Mouse (Mus musculus) intestine, embryonic 14.5 days (tissue): ENCODE results near the gene Prkce. TPM values are rescaled to one million over a fixed set of nuclear protein-coding genes. Genes with fewer than 3 reads are reported as not detected.

Experiments used
- ATAC-seq: fragments of 200-750 bp; cut with Nextera tagmentation; replicated peaks from 2 replicates; pipeline ENCODE4 v1.8.0; 2017; ENCODE audit warnings: low read depth, moderate number of reproducible peaks, moderate TSS enrichment, moderate library complexity; ENCODE audit not compliant: low FRiP score, low TSS enrichment
- DNase-seq: peaks from one replicate; pipeline ENCODE4 v3.0.0-alpha.2; 2018; ENCODE audit warnings: low spot score
- H3K27ac ChIP-seq: fragments of 300-500 bp; sonication (generic); 2 replicates; pipeline ENCODE4 v1.5.1; 2014; ENCODE audit warnings: low read depth, mild to moderate bottlenecking, control low read depth
- H3K27me3 ChIP-seq: fragments of 300-500 bp; sonication (generic); replicated peaks from 2 replicates; pipeline ENCODE4 v1.6.1; 2014; ENCODE audit warnings: low read length, control low read depth; ENCODE audit not compliant: control insufficient read depth, insufficient read depth
- H3K36me3 ChIP-seq: fragments of 300-500 bp; sonication (generic); 2 replicates; pipeline ENCODE4 v1.6.1; 2014; ENCODE audit warnings: low read length, control low read depth; ENCODE audit not compliant: control insufficient read depth, insufficient read depth
- H3K4me1 ChIP-seq: fragments of 300-500 bp; sonication (generic); replicated peaks from 2 replicates; pipeline ENCODE4 v1.6.1; 2014; ENCODE audit warnings: low read length, control low read depth, mixed read lengths; ENCODE audit not compliant: control insufficient read depth, insufficient read depth
- H3K4me2 ChIP-seq: fragments of 300-500 bp; sonication (generic); 2 replicates; pipeline ENCODE4 v1.6.1; 2014; ENCODE audit warnings: low read length
- H3K4me3 ChIP-seq: fragments of 300-500 bp; sonication (generic); 2 replicates; pipeline ENCODE4 v1.5.1; 2014; ENCODE audit warnings: low read depth, low read length, control low read depth, mixed read lengths
- H3K9ac ChIP-seq: fragments of 300-500 bp; sonication (generic); 2 replicates; pipeline ENCODE4 v1.6.1; 2014; ENCODE audit warnings: mild to moderate bottlenecking, low read length
- H3K9me3 ChIP-seq: fragments of 300-500 bp; sonication (generic); 2 replicates; pipeline ENCODE4 v1.6.1; 2016; ENCODE audit warnings: low read length, control low read depth; ENCODE audit not compliant: control insufficient read depth
- WGBS: fragments of 180-500 bp; shearing (Covaris S2); extraction: QIAGEN DNeasy Blood & Tissue Kit; methylation state at CpG from one replicate; pipeline ENCODE4 v1.1.7; 2014; 5-methylcytosine and 5-hydroxymethylcytosine counted together
- polyA plus RNA-seq: library from polyadenylated mRNA; unstranded; fragments of >200 nt; fragmentation: Nextera tagmentation; extraction: Ambion mirVana; gene quantifications from 2 replicates; pipeline ENCODE4 v1.2.1, GENCODE M21; 2014

The Prkce gene
- polyA plus RNA-seq, 1 experiment from 2014 or later, result 7.5 TPM

DNA sequence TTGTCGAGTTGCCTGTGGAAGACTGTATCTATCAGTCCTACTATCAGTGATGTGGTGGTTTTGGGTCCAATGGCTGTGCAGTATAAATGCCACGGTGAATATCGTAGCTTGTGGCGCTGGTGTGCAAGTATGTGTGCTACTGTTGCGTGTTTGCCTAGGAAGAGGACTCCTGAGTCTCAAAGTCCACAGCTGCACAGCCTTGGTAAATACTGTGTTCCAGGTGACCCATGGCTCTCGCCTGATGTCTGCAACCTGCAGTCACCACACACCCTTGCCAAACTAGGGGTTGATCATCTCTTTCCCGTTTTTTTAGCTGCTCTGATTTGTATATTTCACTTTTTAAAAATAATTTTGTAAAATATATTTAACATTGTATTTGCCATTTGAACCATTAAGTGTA, 273.5 kb downstream of the Prkce start:
- H3K4me3 ChIP-seq, result no peak overlapping the region
- DNase-seq (no peak), ATAC-seq (no peak)
- H3K4me2 ChIP-seq, result no peak overlapping the region
- no peak overlapping the region for H3K27ac ChIP-seq
- no peaks in the 10 kb centered on the region for H3K27me3 ChIP-seq
- H3K9ac ChIP-seq, result no peak overlapping the region
- WGBS, result 82% methylated on average over 7 of the region's 7 CpGs
- peaks cover 17% of the 10 kb centered on the region for H3K4me1 ChIP-seq
- H3K36me3 ChIP-seq, result no peaks in the 10 kb centered on the region
- H3K9me3 ChIP-seq, result no peaks in the 10 kb centered on the region

GRCm38 (mm10) chr17:86443886-86444285, 276.3 kb downstream of the Prkce start:
- Histone ChIP-seq H3K9ac (no peak overlapping the region), H3K9me3 (0 out of 2 replicates have a peak, but pooled peaks cover 3% of the 10 kb centered on the region), H3K4me1 (peaks cover 10% of the 10 kb centered on the region), H3K4me3 (no peak overlapping the region), H3K27ac (no peak overlapping the region), H3K36me3 (no peaks in the 10 kb centered on the region), H3K4me2 (no peak overlapping the region), H3K27me3 (no peaks in the 10 kb centered on the region)
- ATAC-seq (no peak), DNase-seq (no peak)
- 75% methylated on average over 7 of the region's 7 CpGs for WGBS

GRCm38 (mm10) chr17:86444578-86445419, 277.2 kb downstream of the Prkce start:
- Histone ChIP-seq H3K4me2 (peak overlapping the region; percentile 22; the same call in 1 of the 2 replicates), H3K9me3 (0 out of 2 replicates have a peak, but pooled peaks cover 3% of the 10 kb centered on the region), H3K4me1 (peaks cover 10% of the 10 kb centered on the region), H3K27ac (no peak overlapping the region), H3K27me3 (no peaks in the 10 kb centered on the region), H3K4me3 (no peak overlapping the region), H3K36me3 (no peaks in the 10 kb centered on the region), H3K9ac (no peak overlapping the region)
- WGBS, result 39% methylated on average over 15 of the region's 15 CpGs
- ATAC-seq (peak; percentile 92), DNase-seq (peak; percentile 97)

GRCm38 (mm10) chr17:86445420-86445720, 277.8 kb downstream of the Prkce start:
- 87% methylated on average over 3 of the region's 3 CpGs for WGBS
- Histone ChIP-seq H3K4me1 (peaks cover 10% of the 10 kb centered on the region), H3K36me3 (no peaks in the 10 kb centered on the region), H3K27ac (no peak overlapping the region), H3K27me3 (no peaks in the 10 kb centered on the region), H3K4me2 (no peak overlapping the region), H3K4me3 (no peak overlapping the region), H3K9ac (no peak overlapping the region), H3K9me3 (0 out of 2 replicates have a peak, but pooled peaks cover 3% of the 10 kb centered on the region)
- ATAC-seq (no peak), DNase-seq (no peak)

DNA sequence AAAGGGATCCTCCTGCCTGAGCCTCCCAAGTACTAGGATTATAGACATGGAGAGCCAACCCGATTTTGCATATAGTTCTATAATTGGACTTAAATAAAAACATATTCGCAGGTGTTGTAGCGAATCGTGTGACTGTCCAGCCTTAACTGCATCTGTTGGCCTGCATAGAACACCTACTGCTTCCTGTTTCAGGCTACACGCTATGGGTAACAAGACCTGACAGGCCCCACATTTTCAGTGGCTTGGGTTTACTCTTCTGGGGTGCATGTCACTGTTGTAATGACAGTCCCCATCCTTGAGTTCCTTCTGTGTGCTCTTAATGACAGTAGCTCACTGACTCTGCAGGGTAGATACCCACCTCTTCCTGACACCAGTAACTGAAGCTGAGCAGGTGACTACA, 278.3 kb downstream of the Prkce start:
- H3K27me3 ChIP-seq, result no peaks in the 10 kb centered on the region
- H3K4me2 ChIP-seq, result no peak overlapping the region
- DNase-seq (no peak), ATAC-seq (no peak)
- no peaks in the 10 kb centered on the region for H3K36me3 ChIP-seq
- H3K9ac ChIP-seq, result no peak overlapping the region
- 0 out of 2 replicates have a peak, but pooled peaks cover 3% of the 10 kb centered on the region for H3K9me3 ChIP-seq
- peaks cover 10% of the 10 kb centered on the region for H3K4me1 ChIP-seq
- no peak overlapping the region for H3K4me3 ChIP-seq
- no peak overlapping the region for H3K27ac ChIP-seq
- 96% methylated on average over 5 of the region's 5 CpGs for WGBS

DNA sequence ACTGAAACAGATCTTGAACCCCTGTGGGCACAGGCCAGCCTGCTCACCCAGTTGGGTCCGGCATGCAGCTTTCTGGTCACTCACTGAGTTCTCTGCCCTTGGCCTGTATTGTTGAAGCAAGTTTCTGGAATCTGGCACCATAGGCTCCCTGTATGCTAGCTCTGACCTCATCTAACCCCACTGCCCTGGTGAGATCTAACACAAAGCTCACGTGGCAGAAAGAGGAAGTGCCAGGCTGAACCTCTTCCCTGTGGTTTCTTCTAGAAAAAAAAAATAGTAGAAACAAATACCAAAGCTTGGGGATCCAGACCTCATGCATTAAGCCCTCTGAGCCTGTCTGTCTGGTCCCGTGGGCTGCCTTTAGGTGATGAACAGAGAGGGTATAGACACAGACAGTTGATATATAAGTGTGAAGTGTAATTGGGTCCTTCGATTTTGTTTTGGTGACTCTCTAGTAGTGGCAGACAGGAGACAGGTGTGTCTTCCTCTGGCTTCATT, 279.6 kb downstream of the Prkce start:
- H3K36me3 ChIP-seq, result no peaks in the 10 kb centered on the region
- no peak overlapping the region for H3K9ac ChIP-seq
- DNase-seq (no peak), ATAC-seq (no peak)
- H3K4me3 ChIP-seq, result no peak overlapping the region
- no peak overlapping the region for H3K4me2 ChIP-seq
- WGBS, result 77% methylated on average over 4 of the region's 4 CpGs
- H3K27ac ChIP-seq, result no peak overlapping the region
- no peaks in the 10 kb centered on the region for H3K27me3 ChIP-seq
- H3K9me3 ChIP-seq, result 0 out of 2 replicates have a peak, but pooled peaks cover 3% of the 10 kb centered on the region
- peaks cover 10% of the 10 kb centered on the region for H3K4me1 ChIP-seq

- Histone ChIP-seq H3K9ac (no peak overlapping the region), H3K36me3 (no peaks in the 10 kb centered on the region), H3K9me3 (0 out of 2 replicates have a peak, but pooled peaks cover 3% of the 10 kb centered on the region), H3K4me3 (no peak overlapping the region), H3K27me3 (no peaks in the 10 kb centered on the region), H3K27ac (no peak overlapping the region), H3K4me1 (no peaks in the 10 kb centered on the region), H3K4me2 (no peak overlapping the region)
- WGBS, result 79% methylated on average over 4 of the region's 4 CpGs
- DNase-seq (no peak), ATAC-seq (no peak)
These were observed 285.3 kb downstream of the Prkce start for GRCm38 (mm10) chr17:86452934-86453333.

DNA sequence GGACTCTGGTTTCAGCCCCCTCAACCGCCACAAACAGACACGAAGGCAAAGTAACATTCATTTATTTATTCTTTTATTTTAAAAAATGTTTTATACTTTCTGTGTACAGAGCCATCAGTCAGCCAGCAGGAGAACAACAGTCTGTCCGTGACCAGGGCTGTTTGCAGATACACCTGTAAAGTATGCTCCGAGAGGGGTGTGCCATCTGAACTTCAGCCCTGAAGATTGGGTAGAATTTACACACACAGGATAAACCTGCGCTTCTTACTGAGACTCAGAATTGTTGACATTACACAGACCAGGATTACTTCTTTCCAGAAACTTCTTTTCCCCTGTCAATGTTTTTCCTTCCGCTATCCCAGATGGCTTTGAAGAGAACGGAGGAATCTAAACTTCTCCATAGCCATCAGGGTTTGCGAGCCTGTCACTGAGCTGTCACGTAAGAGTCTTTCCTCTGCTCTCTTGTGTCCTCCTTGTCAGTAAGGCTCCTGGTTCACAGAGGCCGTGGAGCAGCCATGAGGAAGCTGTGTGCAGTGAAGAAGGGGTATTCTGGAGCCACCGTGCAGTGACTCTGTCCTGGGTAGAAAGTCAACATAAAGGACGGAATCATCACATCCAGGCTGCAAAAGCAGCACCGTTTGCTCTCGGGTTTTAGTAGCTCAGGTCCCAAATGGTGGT, 286.2 kb downstream of the Prkce start:
- Histone ChIP-seq H3K9me3 (no peaks in the 10 kb centered on the region), H3K4me2 (no peak overlapping the region), H3K27ac (no peak overlapping the region), H3K36me3 (no peaks in the 10 kb centered on the region), H3K9ac (no peak overlapping the region), H3K4me3 (no peak overlapping the region), H3K4me1 (no peaks in the 10 kb centered on the region), H3K27me3 (no peaks in the 10 kb centered on the region)
- WGBS, result 56% methylated on average over 14 of the region's 14 CpGs
- ATAC-seq, result no peak
- no peak for DNase-seq
